Mouse (Mus musculus) limb, embryonic 13.5 days (tissue): Measurements from ENCODE around the gene Nup205. TPM values are rescaled to one million over a fixed set of nuclear protein-coding genes. Genes with fewer than 3 reads are reported as not detected.

ENCODE experiments used
- polyA plus RNA-seq: library from polyadenylated mRNA; unstranded; fragments of >200 nt; fragmentation: Nextera tagmentation; extraction: Ambion mirVana; gene quantifications from 2 replicates; pipeline ENCODE4 v1.2.1, GENCODE M21; 2015

Nup205 gene
- polyA plus RNA-seq, 1 experiment from 2014 or later: 36.0 TPM

Other genes starting within 250 kb of the Nup205 start
- 0.39 and 0.72 TPM in 2 replicates for gene Slc23a4, start 189.0 kb upstream of the Nup205 start, polyA plus RNA-seq
- gene Cnot4, start 43.7 kb upstream of the Nup205 start, polyA plus RNA-seq: 37.2 and 39.4 TPM in 2 replicates
- 0.19 and 0.28 TPM in 2 replicates for gene Slc13a4, start 130.7 kb downstream of the Nup205 start, polyA plus RNA-seq
- gene Fam180a, start 148.7 kb downstream of the Nup205 start, polyA plus RNA-seq: 1.4 and 1.6 TPM in 2 replicates